Mouse (Mus musculus) limb, embryonic 13.5 days (tissue): ENCODE measurements around the gene Gm8947. TPM values are rescaled to one million over a fixed set of nuclear protein-coding genes. Genes with fewer than 3 reads are reported as not detected.
"Not testable (repeated sequence)": the region's sequence is repeated elsewhere in the genome, so short reads cannot be mapped to it uniquely, and the experiment has no call there.

Experiments used
- ATAC-seq: fragments of 200-750 bp; cut with Nextera tagmentation; 2 replicates; pipeline ENCODE4 v1.8.0; 2017; ENCODE audit warnings: low read depth, moderate number of reproducible peaks, moderate TSS enrichment; ENCODE audit not compliant: low FRiP score
- H3K27ac ChIP-seq: fragments of 300-500 bp; sonication (generic); 2 replicates; pipeline ENCODE4 v1.5.1; 2015; ENCODE audit warnings: inconsistent platforms, mild to moderate bottlenecking, moderate library complexity
- H3K27me3 ChIP-seq: fragments of 300-500 bp; sonication (generic); 2 replicates; pipeline ENCODE4 v1.6.1; 2015; ENCODE audit warnings: mild to moderate bottlenecking, inconsistent platforms
- H3K36me3 ChIP-seq: fragments of 300-500 bp; sonication (generic); 2 replicates; pipeline ENCODE4 v1.6.1; 2015; ENCODE audit warnings: inconsistent platforms, mild to moderate bottlenecking, moderate library complexity
- H3K4me1 ChIP-seq: fragments of 300-500 bp; sonication (generic); 2 replicates; pipeline ENCODE4 v1.6.1; 2015; ENCODE audit warnings: inconsistent platforms
- H3K4me2 ChIP-seq: fragments of 300-500 bp; sonication (generic); replicated peaks from 2 replicates; pipeline ENCODE4 v1.6.1; 2015; ENCODE audit warnings: inconsistent platforms, mild to moderate bottlenecking, moderate library complexity
- H3K4me3 ChIP-seq: fragments of 300-500 bp; sonication (generic); 2 replicates; pipeline ENCODE4 v1.5.1; 2015; ENCODE audit warnings: moderate library complexity, mild to moderate bottlenecking, inconsistent platforms
- H3K9ac ChIP-seq: fragments of 300-500 bp; sonication (generic); 2 replicates; pipeline ENCODE4 v1.6.1; 2015; ENCODE audit warnings: mild to moderate bottlenecking, inconsistent platforms
- H3K9me3 ChIP-seq: fragments of 300-500 bp; sonication (generic); 2 replicates; pipeline ENCODE4 v1.6.1; 2016; ENCODE audit warnings: inconsistent platforms
- WGBS: fragments of 180-500 bp; shearing (Covaris S2); methylation state at CpG from one replicate; pipeline ENCODE4 v1.1.7; 2015; 5-methylcytosine and 5-hydroxymethylcytosine counted together
- polyA plus RNA-seq: library from polyadenylated mRNA; unstranded; fragments of >200 nt; fragmentation: Nextera tagmentation; extraction: Ambion mirVana; gene quantifications from 2 replicates; pipeline ENCODE4 v1.2.1, GENCODE M21; 2015

Gm8947 gene
- polyA plus RNA-seq, 1 experiment from 2014 or later = not detected

DNA sequence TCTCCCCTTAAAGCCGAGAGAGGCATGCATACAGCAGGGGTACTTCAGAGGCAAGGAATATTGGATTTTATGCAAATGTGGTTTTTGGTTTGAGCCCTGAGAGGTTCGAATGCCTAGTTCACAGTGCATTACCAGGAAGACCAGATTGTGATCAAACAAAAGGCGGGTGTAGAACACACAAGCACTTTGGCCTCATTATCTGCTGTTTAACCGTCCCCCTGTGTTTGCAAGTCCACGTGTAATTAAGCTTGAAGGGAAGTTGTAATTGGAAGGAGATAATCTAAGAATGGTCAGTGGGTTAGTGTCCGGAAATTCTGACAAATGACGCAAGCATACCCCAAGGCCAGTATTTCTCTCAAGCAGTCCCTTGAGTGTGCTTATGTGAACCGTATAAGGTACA, 26.1 kb upstream of the Gm8947 start:
- H3K9ac ChIP-seq = no peak overlapping the region
- 34% methylated on average over 8 of the region's 8 CpGs for WGBS
- H3K9me3 ChIP-seq = no peaks in the 10 kb centered on the region
- no peak overlapping the region for H3K4me3 ChIP-seq
- H3K4me2 ChIP-seq = no peak overlapping the region
- H3K36me3 ChIP-seq = no peaks in the 10 kb centered on the region
- no peaks in the 10 kb centered on the region for H3K27me3 ChIP-seq
- H3K4me1 ChIP-seq = peaks cover 11% of the 10 kb centered on the region
- no peak overlapping the region for H3K27ac ChIP-seq
- ATAC-seq = no peak

DNA sequence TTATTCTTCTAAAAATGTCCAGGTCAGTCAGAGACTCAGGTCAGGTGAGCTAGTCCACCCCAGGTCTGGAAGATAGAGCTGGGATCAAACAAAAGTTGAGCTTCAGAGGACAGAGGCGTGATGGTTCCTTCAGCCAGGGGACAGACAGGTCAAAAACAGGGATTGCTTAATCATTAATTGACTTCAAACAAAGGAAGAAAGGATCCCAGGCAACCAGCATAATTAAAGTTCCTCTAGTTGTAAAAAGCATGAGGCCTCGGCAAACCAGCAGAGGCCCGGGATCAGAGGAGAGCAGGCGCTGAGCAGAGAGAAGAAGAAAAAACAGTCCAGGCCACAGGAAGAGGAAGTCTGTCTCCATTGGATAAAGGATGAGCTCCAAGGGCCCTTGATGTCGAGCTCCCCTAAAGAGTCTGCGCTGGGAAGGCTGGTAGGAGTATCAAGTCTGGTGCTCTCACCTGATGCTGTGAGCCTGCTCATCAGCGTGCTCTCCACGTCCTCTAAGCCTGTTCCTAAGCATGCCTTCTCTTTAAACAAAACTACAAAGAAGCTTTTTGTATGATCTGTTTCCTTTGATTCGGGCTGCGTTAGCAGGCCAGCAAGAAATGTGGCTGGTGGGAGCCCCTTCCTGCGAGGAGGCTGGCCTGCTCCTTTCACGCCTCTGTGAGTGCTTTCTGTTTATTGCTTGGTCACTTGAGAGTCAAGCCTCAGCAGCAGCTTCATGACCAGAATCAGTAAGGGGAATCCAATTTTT, 24.7 kb upstream of the Gm8947 start:
- Histone ChIP-seq H3K4me2 (0 out of 2 replicates have a peak overlapping the region, but pooled peaks have one; percentile 2), H3K9me3 (no peaks in the 10 kb centered on the region), H3K9ac (no peak overlapping the region), H3K36me3 (no peaks in the 10 kb centered on the region), H3K4me1 (peaks cover 11% of the 10 kb centered on the region), H3K4me3 (no peak overlapping the region), H3K27me3 (no peaks in the 10 kb centered on the region), H3K27ac (no peak overlapping the region)
- WGBS = 24% methylated on average over 12 of the region's 12 CpGs
- ATAC-seq = no peak

DNA sequence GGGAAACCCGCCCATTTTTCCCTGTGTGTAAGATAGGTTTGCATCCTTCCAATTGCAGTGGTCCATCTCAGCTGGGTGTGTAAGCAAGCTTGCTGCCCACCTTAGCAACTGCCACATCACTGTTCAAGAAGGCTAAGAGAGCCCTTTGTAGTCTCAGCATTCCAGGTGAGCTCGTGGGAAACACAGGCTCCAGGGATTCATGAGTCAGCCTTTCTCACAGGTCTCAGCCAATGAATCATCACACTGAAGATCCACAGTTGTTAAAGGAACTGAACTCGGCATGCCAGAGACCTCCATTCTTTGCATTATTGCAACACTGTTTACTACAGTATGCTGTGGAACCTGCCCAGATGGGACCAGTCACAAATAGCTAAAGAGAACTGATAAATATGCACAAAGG, 23.5 kb upstream of the Gm8947 start:
- Histone ChIP-seq H3K36me3 (no peaks in the 10 kb centered on the region), H3K9me3 (no peaks in the 10 kb centered on the region), H3K9ac (no peak overlapping the region), H3K4me3 (no peak overlapping the region), H3K27ac (no peak overlapping the region), H3K4me2 (no peak overlapping the region), H3K27me3 (no peaks in the 10 kb centered on the region), H3K4me1 (peaks cover 11% of the 10 kb centered on the region)
- WGBS = 68% methylated on average over 3 of the region's 3 CpGs
- no peak for ATAC-seq

DNA sequence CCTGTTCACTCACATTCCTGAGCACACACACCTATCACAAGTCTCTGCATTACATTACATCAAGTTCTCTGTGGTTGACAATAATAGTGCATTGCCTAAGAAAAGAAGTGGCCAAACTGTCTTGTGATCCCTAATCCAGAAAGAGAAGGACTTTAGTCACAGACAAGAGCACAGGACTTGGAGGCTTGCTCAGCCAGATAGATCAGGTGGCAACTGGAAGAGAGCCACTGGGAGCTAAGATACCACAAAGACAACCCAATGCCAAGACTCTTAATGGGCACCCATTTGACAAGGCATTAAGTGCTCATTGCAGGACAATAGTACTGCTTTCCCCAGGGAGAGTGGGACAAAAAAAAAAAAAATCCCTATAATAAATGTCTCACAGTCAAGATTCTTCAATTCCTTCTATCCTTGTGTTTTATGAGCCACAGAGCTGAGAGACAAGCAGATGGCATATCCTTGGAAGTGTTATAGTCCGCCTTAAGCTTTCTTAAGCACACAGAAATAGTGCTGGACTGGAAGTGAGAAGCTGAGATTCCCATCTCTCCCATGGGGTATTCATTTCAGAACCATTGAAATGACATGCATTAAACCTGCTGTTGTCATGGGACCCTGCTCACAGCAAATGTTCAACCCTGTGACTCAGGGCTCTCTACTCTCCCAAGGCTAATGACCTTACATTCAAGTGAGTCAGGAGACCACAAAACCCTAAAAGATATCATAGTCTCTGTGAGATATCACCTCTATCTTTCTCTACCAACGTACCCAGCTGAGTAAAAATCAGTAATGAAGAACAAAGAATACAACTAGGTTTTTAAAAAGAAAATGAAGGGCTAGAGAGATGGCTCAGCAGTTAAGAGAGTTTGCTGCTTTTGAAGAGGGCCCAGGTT, 20.4 kb upstream of the Gm8947 start:
- H3K36me3 ChIP-seq = no peaks in the 10 kb centered on the region
- no peak overlapping the region for H3K4me2 ChIP-seq
- H3K4me1 ChIP-seq = peaks cover 11% of the 10 kb centered on the region
- no peaks in the 10 kb centered on the region for H3K9me3 ChIP-seq
- no peak overlapping the region for H3K9ac ChIP-seq
- 84% methylated on average over 2 of the region's 2 CpGs for WGBS
- no peaks in the 10 kb centered on the region for H3K27me3 ChIP-seq
- H3K4me3 ChIP-seq = no peak overlapping the region
- no peak for ATAC-seq
- no peak overlapping the region for H3K27ac ChIP-seq

DNA sequence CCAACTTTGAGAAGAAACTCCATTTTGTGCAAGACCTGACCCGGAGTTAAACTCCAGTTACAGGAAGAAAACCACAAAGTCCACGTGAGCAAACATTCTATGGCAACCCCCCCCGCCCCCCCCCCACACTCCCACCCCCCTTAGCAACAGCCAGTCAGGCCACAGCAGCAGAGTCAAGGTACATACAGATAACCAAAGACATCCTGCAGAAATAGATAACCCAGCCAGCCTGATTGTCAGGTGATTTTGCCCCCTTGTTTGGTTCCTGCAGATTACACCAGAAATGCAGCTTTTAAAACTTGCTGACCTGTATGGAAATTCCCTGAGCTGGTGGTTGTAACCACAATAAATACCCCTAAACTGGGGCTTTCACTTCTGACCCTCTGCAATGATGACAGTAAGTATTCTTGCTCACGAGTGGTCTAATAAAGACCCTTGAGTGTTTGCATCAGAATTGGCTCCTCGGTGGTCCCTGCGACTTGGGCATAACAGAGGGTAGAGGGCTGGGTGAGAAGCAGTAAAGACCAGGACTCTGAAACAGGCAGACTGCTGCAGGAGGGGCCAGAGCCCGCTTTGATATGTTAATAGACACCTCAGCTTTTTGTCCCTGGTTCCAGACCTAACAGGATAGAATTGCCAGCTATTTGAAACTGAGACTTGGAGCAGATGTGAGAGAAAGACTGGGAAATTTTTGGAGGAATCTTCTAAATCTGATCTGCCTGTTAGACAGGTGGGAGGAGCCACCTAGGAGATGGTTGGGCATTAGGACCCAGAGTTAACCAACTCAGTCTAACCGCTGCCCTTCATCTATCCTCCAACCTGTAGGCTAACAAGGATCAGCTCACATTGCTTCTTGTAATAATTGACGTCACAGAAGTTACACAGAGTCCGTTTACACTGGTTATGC, 14.9 kb upstream of the Gm8947 start:
- no peaks in the 10 kb centered on the region for H3K36me3 ChIP-seq
- peak; percentile 79 for ATAC-seq
- WGBS = 12% methylated on average over 10 of the region's 10 CpGs
- H3K27ac ChIP-seq = 0 out of 2 replicates have a peak overlapping the region, but pooled peaks have one; percentile 15
- H3K9me3 ChIP-seq = no peaks in the 10 kb centered on the region
- H3K9ac ChIP-seq = no peak overlapping the region
- H3K4me1 ChIP-seq = 0 out of 2 replicates have a peak, but pooled peaks cover 7% of the 10 kb centered on the region
- no peaks in the 10 kb centered on the region for H3K27me3 ChIP-seq
- peak overlapping the region; percentile 59 for H3K4me2 ChIP-seq
- H3K4me3 ChIP-seq = peak overlapping the region; percentile 36

DNA sequence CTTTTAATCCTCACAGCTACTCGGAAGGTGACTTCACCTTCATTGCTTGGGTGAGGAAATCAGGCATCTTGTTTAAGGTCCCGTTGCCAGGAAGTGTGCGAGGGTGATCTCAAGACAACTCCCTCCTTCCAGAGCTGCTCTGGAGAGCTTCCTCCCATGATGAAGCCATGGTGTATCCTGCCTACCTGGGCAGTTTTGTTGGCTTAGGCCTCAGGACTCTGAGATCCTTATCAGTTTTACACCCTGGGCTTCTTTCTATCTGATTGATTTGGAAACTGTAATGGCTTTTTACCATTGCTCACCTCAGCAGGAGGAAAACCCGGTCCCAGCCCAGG, 14.3 kb upstream of the Gm8947 start:
- peak overlapping the region; percentile 59 for H3K4me2 ChIP-seq
- no peaks in the 10 kb centered on the region for H3K36me3 ChIP-seq
- 0 out of 2 replicates have a peak, but pooled peaks cover 7% of the 10 kb centered on the region for H3K4me1 ChIP-seq
- no peak for ATAC-seq
- H3K27me3 ChIP-seq = no peaks in the 10 kb centered on the region
- 0 out of 2 replicates have a peak overlapping the region, but pooled peaks have one; percentile 15 for H3K27ac ChIP-seq
- 22% methylated on average over 4 of the region's 4 CpGs for WGBS
- H3K4me3 ChIP-seq = peak overlapping the region; percentile 36
- H3K9me3 ChIP-seq = no peaks in the 10 kb centered on the region
- H3K9ac ChIP-seq = no peak overlapping the region

DNA sequence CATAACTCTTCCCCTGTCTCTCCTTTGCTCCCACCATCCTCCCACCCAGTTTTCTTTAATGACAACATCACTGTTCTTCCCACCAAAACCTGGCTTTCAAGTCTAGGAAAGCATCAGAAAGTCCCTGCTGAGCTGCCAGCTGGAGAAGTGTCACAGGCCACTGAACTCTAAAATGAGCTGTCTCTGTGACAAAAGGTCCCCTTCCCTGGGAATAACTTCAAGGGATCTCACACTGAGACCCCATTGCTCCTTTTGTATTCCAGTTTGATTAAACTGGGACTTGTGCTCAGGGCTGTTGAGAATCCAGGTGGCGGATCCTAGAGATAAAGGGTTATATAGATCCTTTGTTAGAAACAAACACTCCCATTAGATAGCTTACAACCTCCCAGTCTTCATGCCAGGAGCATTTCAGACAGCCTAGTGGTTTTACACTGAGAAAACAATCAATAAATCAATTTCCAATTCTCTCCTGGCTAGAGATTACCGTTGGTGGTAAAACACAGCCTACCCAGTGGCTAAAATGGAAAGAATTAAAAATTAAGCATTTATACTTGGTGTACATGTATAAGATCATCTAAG, 13.6 kb upstream of the Gm8947 start:
- 0 out of 2 replicates have a peak, but pooled peaks cover 7% of the 10 kb centered on the region for H3K4me1 ChIP-seq
- H3K4me3 ChIP-seq = no peak overlapping the region
- H3K9me3 ChIP-seq = no peaks in the 10 kb centered on the region
- no peaks in the 10 kb centered on the region for H3K27me3 ChIP-seq
- WGBS = 55% methylated on average over 2 of the region's 2 CpGs
- H3K4me2 ChIP-seq = no peak overlapping the region
- H3K36me3 ChIP-seq = no peaks in the 10 kb centered on the region
- no peak overlapping the region for H3K27ac ChIP-seq
- H3K9ac ChIP-seq = no peak overlapping the region
- ATAC-seq = no peak

DNA sequence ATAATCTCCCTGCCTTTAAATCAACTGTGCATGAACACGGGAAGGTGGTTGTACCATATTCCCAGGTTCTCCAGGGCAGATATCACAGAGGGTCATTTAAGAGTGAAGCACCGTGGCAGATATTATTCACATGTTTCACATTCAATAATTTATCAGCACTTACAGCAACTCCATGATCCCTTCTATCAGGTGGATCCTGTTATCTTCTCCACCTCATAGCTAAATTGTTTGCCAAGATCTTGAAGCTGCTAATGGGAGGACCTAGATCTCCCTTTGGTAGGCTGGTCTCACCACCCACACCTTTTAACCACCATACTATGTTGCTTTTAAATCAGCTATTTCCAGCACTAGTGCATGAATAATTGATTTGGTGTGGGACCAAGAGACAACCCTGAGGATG, 12.0 kb upstream of the Gm8947 start:
- H3K4me3 ChIP-seq = no peak overlapping the region
- H3K9ac ChIP-seq = no peak overlapping the region
- no peak overlapping the region for H3K4me2 ChIP-seq
- H3K4me1 ChIP-seq = 0 out of 2 replicates have a peak, but pooled peaks cover 7% of the 10 kb centered on the region
- H3K36me3 ChIP-seq = no peaks in the 10 kb centered on the region
- ATAC-seq = no peak
- WGBS = 86% methylated on average over 2 of the region's 2 CpGs
- no peaks in the 10 kb centered on the region for H3K9me3 ChIP-seq
- H3K27ac ChIP-seq = no peak overlapping the region
- H3K27me3 ChIP-seq = no peaks in the 10 kb centered on the region

DNA sequence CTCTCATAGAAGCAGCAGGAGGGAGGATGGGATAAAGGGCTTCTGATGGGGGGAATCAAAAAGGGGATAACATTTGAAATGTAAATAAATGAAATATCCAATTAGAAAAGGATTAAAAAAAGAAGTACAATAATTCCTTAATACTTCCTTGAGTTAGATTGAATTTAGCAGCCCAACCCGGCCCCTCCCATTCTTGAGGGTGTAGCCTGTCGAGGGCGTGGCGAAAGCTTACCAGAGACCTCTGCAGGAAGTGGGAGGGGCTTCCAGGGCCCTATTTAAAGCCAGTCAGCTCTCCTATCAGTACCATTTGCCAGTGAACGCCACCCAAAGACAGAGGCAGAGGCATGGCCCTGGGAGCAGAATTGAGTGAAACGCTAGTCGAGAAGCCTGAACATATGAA, 9.9 kb upstream of the Gm8947 start, which contains the start of gene Gm47985:
Gene Gm47985, plus strand, starts transcription at position 272 of the 400 bp plus-strand sequence.
- 100% methylated on average over 1 of the region's 7 CpGs for WGBS
- not testable (repeated sequence) for H3K27me3 ChIP-seq, H3K27ac ChIP-seq, H3K4me1 ChIP-seq, H3K4me2 ChIP-seq, ATAC-seq, H3K9me3 ChIP-seq, H3K9ac ChIP-seq, H3K4me3 ChIP-seq, H3K36me3 ChIP-seq

DNA sequence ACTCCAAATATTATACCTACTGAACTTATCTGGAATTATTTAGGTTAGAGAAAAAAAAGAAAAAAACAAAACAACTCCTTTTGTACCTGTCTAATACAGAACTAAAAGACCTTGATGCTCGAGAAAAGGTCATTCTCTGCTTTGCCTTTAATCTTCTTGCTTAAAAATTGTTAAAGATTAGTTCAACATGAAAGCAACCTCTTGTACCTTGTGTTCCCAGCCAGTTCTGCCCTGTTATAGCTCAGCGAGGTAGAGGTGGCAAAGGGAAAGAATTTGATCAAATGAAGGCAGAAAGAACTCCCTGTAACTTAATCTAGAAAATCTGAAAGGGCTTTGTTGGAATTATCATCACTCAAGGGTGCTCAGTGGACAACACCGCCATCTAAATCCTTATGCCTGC, 6.0 kb upstream of the Gm8947 start:
- not testable (repeated sequence) for H3K27ac ChIP-seq, H3K9ac ChIP-seq, H3K27me3 ChIP-seq, H3K4me1 ChIP-seq, H3K4me3 ChIP-seq, H3K4me2 ChIP-seq, H3K9me3 ChIP-seq, ATAC-seq, H3K36me3 ChIP-seq
- WGBS = 74% methylated on average over 3 of the region's 3 CpGs

DNA sequence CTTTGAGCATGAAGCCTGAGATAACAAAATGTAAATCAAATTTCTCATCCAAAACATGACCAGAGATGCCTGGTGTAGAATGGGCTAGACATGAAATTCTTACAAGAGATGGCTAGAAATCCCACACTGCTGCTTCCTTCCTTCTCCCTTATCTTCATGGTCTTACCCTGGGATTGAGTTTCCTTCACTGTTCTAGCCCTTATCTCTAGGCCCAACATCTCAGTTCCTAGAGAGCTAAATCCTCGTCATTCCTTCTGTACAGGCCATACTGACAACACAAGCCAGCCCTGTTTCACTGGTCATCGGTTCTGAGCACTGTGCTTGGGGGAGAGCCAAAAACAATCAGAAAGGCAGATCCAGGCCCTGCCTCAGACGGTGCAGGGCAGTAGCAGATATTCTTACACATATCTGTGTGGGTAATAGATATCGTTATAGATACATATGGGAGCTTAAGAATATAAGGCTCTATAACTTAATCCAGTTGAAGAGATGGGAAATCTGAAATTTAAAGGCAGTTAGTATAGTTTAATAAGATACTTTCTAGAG, 5.2 kb upstream of the Gm8947 start:
- H3K36me3 ChIP-seq, H3K9me3 ChIP-seq, H3K9ac ChIP-seq, H3K4me3 ChIP-seq, H3K27ac ChIP-seq, H3K4me1 ChIP-seq, H3K27me3 ChIP-seq, H3K4me2 ChIP-seq, ATAC-seq: not testable (repeated sequence)
- 85% methylated on average over 4 of the region's 4 CpGs for WGBS
